Mouse (Mus musculus): ENCODE measurements around the gene Rcbtb2.

Rcbtb2 gene

GRCm38 (mm10) chr14:73162192-73162800 lies 39.5 kb downstream of the Rcbtb2 start:
- DNase-seq = no peak

GRCm38 (mm10) chr14:73163363-73163998 lies 40.6 kb downstream of the Rcbtb2 start:
- no peak for DNase-seq

- DNase-seq = no peak
These were observed 42.3 kb downstream of the Rcbtb2 start for GRCm38 (mm10) chr14:73165136-73165535.

GRCm38 (mm10) chr14:73168605-73169004 lies 45.8 kb downstream of the Rcbtb2 start:
- no peak for DNase-seq

GRCm38 (mm10) chr14:73169926-73170844 lies 47.3 kb downstream of the Rcbtb2 start:
- DNase-seq = no peak

- peak; percentile 79 for DNase-seq
These were observed 49.6 kb downstream of the Rcbtb2 start for GRCm38 (mm10) chr14:73172196-73173011.

- no peak for DNase-seq
These were observed 50.8 kb downstream of the Rcbtb2 start for GRCm38 (mm10) chr14:73173662-73174061.

GRCm38 (mm10) chr14:73174091-73174995 lies 51.5 kb downstream of the Rcbtb2 start:
- no peak for DNase-seq

- no peak for DNase-seq
These were observed 52.2 kb downstream of the Rcbtb2 start for GRCm38 (mm10) chr14:73175031-73175430.

GRCm38 (mm10) chr14:73175814-73176213 lies 53.0 kb downstream of the Rcbtb2 start:
- no peak for DNase-seq

GRCm38 (mm10) chr14:73176266-73176665 lies 53.4 kb downstream of the Rcbtb2 start:
- no peak for DNase-seq

- no peak for DNase-seq
These were observed 55.1 kb downstream of the Rcbtb2 start for GRCm38 (mm10) chr14:73177961-73178360.

- no peak for DNase-seq
These were observed 56.4 kb downstream of the Rcbtb2 start for GRCm38 (mm10) chr14:73179221-73179681.

GRCm38 (mm10) chr14:73180671-73181070 lies 57.8 kb downstream of the Rcbtb2 start:
- no peak for DNase-seq

GRCm38 (mm10) chr14:73181144-73181543 lies 58.3 kb downstream of the Rcbtb2 start:
- no peak for DNase-seq

- no peak for DNase-seq
These were observed 64.0 kb downstream of the Rcbtb2 start for GRCm38 (mm10) chr14:73186875-73187274.

- no peak for DNase-seq
These were observed 76.2 kb downstream of the Rcbtb2 start for GRCm38 (mm10) chr14:73199058-73199457.

- DNase-seq = no peak
These were observed 78.6 kb downstream of the Rcbtb2 start for GRCm38 (mm10) chr14:73201447-73201846.

- peak; percentile 15 for DNase-seq
These were observed 81.2 kb downstream of the Rcbtb2 start for GRCm38 (mm10) chr14:73204016-73204415.

- DNase-seq = no peak
These were observed 86.4 kb downstream of the Rcbtb2 start for GRCm38 (mm10) chr14:73209262-73209661.

GRCm38 (mm10) chr14:73210196-73210595 lies 87.4 kb downstream of the Rcbtb2 start:
- no peak for DNase-seq

- no peak for DNase-seq
These were observed 88.6 kb downstream of the Rcbtb2 start for GRCm38 (mm10) chr14:73211477-73211876.
